Mouse (Mus musculus) C2C12 (cell line): ENCODE results near the gene Ahcyl2.

ENCODE experiments used
- CEBPB ChIP-seq: IDR thresholded peaks from one replicate; pipeline ENCODE4 v1.6.1; 2011; ENCODE audit warnings: low read depth, mild to moderate bottlenecking, control low read depth, moderate library complexity
- CTCF ChIP-seq: IDR thresholded peaks from one replicate; pipeline ENCODE4 v1.5.1; 2011; ENCODE audit not compliant: control insufficient read depth, insufficient read depth, insufficient read length
- MAX ChIP-seq: IDR thresholded peaks from one replicate; pipeline ENCODE4 v1.6.1; 2011; ENCODE audit warnings: mild to moderate bottlenecking, control low read depth

GRCm38 (mm10) chr6:29850096-29850495, 82.3 kb downstream of the Ahcyl2 start:
- no peak for TF ChIP-seq CTCF
- TF ChIP-seq MAX = no peak
- TF ChIP-seq CEBPB = no peak
